Mouse (Mus musculus): ENCODE results near the gene Hnrnpl.

Gene Hnrnpl

GRCm38 (mm10) chr7:28790066-28790806 is 18.1 kb upstream of the Hnrnpl start:
- DNase-seq (ENCODE audit: extremely low spot score) = peak; percentile 54

- no peak for DNase-seq (ENCODE audit: extremely low spot score)
Observed at GRCm38 (mm10) chr7:28791706-28792105, 16.6 kb upstream of the Hnrnpl start.

GRCm38 (mm10) chr7:28792391-28793185 is 15.8 kb upstream of the Hnrnpl start:
- DNase-seq (ENCODE audit: extremely low spot score) = no peak

DNA sequence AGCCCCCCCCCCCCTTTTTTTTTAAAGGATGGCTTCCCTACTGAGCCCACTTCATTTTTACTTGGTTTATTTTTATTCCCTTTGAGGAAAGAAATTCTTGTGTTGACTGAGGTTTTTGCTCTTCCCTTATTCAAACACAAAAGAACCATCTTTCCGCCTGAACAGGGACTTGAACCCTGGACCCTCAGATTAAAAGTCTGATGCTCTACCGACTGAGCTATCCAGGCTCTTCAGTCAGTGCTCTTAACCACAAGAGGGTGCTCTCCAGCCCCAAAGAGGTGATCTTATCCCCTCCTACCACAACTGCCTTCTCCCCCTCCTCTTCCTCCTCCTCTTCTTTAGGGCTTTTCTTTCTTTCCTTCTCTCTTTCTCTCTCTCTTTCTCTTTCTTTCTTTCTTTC is 14.5 kb upstream of the Hnrnpl start:
- DNase-seq (ENCODE audit: extremely low spot score) = no peak

DNA sequence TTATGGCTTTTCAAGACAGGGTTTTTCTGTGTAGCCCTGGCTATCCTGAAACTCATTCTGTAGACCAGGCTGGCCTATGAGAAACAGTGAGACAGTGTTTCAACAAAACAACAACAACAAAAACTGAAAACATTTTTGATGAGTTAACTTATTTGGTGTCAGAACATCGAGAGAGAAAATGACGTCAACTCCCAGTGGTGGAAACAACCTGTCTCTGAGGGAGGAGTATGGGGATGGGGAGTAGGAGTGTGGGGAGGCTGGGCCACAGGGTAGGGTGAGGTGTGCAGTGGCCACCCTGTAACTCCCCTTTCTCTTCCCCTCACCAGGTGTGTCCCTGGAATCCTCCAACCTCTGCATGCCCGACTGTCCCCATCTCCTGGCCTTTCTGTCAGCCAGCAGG is 13.8 kb upstream of the Hnrnpl start:
- DNase-seq (ENCODE audit: extremely low spot score) = no peak

- no peak for DNase-seq (ENCODE audit: extremely low spot score)
Observed at GRCm38 (mm10) chr7:28795832-28796231, 12.5 kb upstream of the Hnrnpl start.

GRCm38 (mm10) chr7:28796562-28796975 is 11.8 kb upstream of the Hnrnpl start:
- DNase-seq (ENCODE audit: extremely low spot score) = peak; percentile 69

- DNase-seq (ENCODE audit: extremely low spot score) = no peak
Observed at GRCm38 (mm10) chr7:28799994-28800393, 8.3 kb upstream of the Hnrnpl start.

GRCm38 (mm10) chr7:28801451-28801850 is 6.9 kb upstream of the Hnrnpl start:
- DNase-seq (ENCODE audit: extremely low spot score) = no peak

DNA sequence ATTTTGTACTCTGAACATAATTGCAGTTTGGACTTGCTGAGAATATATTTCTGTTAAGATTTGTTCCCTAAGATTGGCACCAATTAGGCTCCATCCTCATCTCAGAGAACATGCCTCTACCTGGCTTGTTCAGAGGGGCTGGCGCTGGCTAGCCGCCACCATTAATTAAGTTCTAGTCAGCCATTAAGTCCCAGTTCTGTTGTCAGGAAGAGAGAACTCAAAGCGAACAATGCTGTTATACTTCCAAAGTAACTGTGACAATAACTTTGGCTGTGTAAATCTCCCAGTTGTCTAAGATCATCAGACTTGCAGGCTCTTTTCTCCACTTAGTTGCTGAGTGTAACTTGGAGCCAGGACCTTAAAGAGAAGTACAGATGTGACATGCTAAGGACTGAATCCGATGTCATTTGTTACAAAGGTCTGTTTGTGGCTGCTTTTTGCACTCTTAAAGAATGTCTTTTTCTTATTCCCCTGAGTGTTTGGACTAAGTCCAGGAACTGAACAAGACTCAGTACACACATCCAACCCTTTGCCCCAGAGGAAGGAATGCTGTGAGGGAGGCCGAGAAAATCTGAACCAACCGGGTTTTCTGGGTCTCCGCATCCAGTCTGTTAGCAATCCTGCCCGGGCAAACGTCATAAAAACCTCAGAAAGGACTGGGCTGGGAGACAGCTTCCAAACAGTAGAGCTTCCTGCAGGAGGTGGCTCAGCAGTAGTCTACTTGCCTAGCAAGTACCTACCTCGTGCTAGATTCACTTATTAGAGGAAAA is 6.3 kb upstream of the Hnrnpl start:
- peak; percentile 63 for DNase-seq (ENCODE audit: extremely low spot score)

GRCm38 (mm10) chr7:28802846-28803588 is 5.3 kb upstream of the Hnrnpl start:
- peak; percentile 66 for DNase-seq (ENCODE audit: extremely low spot score)

GRCm38 (mm10) chr7:28803756-28804155 is 4.6 kb upstream of the Hnrnpl start:
- DNase-seq (ENCODE audit: extremely low spot score) = no peak

DNA sequence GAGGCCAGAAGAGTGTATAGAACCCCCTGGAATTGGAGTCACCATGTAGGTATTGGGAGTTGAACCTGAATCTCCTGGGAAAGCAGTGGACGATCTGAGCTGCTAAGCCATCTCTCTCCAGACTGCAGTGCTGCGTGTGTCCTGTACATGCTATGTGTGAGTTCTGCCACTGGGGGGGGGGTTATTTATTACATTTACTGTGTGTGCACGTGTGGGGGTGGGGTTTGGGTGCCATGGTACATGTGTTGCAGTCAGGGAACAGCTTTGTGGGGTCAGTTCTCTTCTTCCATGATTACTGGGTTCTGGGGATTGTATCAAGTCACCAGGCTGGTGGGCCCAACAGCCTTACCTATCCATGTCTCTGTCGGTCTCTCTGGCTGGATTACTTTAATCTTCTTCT is 1.5 kb upstream of the Hnrnpl start:
- DNase-seq (ENCODE audit: extremely low spot score) = no peak

DNA sequence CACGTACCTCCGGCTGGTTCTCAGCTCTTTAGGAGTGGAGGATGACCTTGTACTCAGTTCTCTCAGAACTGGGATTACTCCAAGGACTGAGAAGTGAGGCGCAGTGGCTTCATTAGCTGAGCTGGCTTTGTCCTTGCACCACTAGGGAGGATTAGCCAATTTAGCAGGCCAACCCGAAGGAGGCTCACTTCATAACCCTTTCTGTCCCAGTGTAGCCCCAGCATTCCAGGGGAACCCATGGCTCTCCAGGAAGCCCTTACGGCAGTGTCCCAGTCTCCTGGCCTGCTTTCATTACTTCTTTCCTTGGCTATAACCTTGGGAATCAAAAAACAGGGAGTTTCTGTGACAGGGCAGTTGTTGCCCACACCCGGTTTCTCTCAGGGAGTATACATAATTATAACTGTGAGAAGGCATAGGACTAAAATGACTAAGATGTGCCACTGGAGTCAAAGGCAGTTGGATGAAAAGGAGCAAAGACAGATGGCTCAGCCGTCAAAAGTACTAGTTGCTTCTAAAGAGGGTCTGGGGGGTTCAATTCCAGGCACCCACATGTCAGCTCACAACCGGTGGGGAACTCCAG is 610 bp upstream of the Hnrnpl start:
- DNase-seq (ENCODE audit: extremely low spot score) = no peak

DNA sequence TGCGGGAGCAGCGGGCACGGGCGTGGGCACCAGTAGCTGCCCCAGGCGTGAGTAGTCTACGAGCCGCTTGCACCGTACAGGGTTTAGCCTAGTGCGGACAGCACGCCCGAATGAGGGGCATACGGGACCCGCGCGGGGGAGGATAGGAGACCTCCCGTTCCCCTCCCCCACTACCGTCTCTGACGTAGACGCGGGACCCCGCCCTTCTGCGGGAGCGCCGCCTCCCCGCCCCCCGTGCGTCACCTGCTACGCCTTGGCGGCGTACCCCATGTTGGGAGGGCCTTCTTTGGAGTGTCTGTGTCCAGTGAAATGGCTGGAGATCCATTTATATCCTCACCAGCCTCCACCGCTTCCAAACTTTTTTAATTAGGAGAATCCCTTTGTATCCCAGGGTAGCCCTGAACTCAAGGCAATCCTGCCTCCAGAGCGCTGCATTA is 634 bp downstream of the Hnrnpl start:
- DNase-seq (ENCODE audit: extremely low spot score) = peak; percentile 96

GRCm38 (mm10) chr7:28809401-28810089 is 1.2 kb downstream of the Hnrnpl start:
- DNase-seq (ENCODE audit: extremely low spot score) = peak; percentile 83

- peak; percentile 99 for DNase-seq (ENCODE audit: extremely low spot score)
Observed at GRCm38 (mm10) chr7:28810107-28811066, 2.0 kb downstream of the Hnrnpl start.

GRCm38 (mm10) chr7:28811228-28811627 is 2.9 kb downstream of the Hnrnpl start:
- DNase-seq (ENCODE audit: extremely low spot score) = peak; percentile 93

- DNase-seq (ENCODE audit: extremely low spot score) = no peak
Observed at GRCm38 (mm10) chr7:28811640-28812275, 3.4 kb downstream of the Hnrnpl start.
